Mouse (Mus musculus): Measurements from ENCODE around the gene Pdcd1lg2. TPM values are rescaled to one million over a fixed set of nuclear protein-coding genes. Genes with fewer than 3 reads are reported as not detected.

Pdcd1lg2 gene
- polyA plus RNA-seq, 1 experiment, result not detected

DNA sequence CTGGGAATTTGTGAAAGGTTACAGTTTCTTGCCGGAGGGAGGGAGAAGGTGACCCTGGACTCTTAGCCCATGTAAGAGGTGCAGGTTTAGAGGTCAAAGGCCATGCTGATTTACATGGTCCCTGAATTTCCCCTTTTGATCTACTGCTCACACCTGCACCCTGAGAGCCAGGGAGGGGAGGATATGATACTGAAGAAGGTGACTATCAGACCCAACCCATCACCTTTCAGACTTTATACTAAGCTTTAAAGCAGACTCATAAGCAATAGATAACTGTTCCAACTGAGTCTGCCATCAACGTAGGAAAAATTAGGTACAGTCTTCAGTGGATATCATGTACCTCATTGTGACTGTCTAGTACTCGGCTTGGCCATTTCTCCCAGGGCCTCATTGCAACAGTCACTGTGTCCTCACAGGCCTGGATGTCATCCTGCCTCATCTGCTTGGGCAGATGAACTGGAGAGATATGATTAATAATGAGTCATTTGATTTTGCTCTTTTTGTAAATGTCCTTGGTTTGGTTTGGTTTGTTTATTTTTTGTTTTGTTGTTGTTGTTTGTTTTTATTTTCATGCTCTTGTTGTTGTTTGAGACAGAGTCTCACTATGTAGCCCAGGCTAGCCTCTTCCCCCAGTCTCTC is 41.9 kb upstream of the Pdcd1lg2 start:
- H3K27me3 ChIP-seq (replicated peaks), result no peaks in the 10 kb centered on the region
- peak overlapping the region; percentile 86 for H3K4me3 ChIP-seq (replicated peaks)
- H3K4me1 ChIP-seq, result peaks cover 75% of the 10 kb centered on the region
- H3K9me3 ChIP-seq, result no peaks in the 10 kb centered on the region
- H3K36me3 ChIP-seq (replicated peaks; ENCODE audit: low read length), result peaks cover 19% of the 10 kb centered on the region
- TF ChIP-seq FLI1 (IDR thresholded peaks at IDR 0.05; ENCODE audit: low read length), result no peak
- TF ChIP-seq GATA1 (IDR thresholded peaks at IDR 0.05; ENCODE audit: borderline replicate concordance, low read length), result no peak

DNA sequence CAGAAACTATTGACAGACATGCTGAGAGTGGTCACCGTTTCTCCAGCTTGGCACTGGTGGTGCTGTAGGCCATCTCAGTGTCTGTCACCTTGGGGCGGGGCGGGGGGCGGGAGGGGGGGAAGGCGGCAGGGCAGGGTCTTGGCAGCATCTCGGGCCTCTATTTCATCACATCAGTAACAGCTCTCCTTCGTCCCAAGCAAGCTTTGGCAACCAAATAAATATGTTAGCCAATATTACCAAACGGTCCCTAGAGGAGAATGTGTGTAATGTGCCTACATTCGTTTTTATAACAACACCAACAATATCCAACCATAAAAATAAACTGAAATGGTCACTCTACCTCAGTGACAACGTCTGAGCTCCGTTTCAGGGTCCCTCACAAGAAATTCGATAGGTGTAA is 40.6 kb upstream of the Pdcd1lg2 start:
- peak overlapping the region; percentile 64 for H3K4me3 ChIP-seq (replicated peaks)
- H3K9me3 ChIP-seq, result no peaks in the 10 kb centered on the region
- peaks cover 69% of the 10 kb centered on the region for H3K4me1 ChIP-seq
- TF ChIP-seq GATA1 (IDR thresholded peaks at IDR 0.05; ENCODE audit: borderline replicate concordance, low read length) (no peak), FLI1 (IDR thresholded peaks at IDR 0.05; ENCODE audit: low read length) (no peak)
- H3K27me3 ChIP-seq (replicated peaks), result no peaks in the 10 kb centered on the region
- H3K36me3 ChIP-seq (replicated peaks; ENCODE audit: low read length), result peaks cover 17% of the 10 kb centered on the region

DNA sequence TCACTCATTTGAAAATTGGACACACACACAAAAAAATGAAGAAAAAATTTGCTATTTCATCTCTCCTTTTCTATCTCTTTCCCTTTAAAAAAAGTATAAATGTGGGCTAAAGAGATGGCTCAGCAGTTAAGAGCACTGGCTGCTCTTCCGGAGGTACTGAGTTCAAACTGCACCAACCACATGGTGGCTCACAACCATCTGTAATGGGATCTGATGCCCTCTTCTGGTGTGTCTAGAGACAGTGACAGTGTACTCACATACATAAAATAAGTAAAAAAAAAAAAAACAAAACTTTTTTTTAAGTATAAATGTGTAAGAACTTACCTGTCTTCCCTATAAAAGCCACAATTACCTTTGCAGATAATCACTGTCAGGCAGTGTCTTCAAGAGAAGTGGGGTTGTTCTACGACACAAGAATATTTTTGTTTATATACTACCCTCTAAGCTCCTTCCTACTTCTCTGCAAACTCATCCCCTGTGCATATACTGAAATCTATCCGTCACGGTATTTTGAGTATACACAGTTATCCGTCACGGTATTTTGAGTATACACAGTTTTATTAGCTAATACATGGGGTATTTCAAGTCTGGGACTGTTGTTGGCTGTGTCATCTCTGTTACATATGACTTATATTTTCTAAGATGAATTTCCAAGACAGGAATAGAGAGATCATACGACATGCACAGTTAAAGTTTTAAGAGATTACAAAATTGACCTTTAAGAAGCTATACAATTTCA is 40.0 kb upstream of the Pdcd1lg2 start:
- peaks cover 20% of the 10 kb centered on the region for H3K36me3 ChIP-seq (replicated peaks; ENCODE audit: low read length)
- TF ChIP-seq FLI1 (IDR thresholded peaks at IDR 0.05; ENCODE audit: low read length), result no peak
- no peak for TF ChIP-seq GATA1 (IDR thresholded peaks at IDR 0.05; ENCODE audit: borderline replicate concordance, low read length)
- no peaks in the 10 kb centered on the region for H3K27me3 ChIP-seq (replicated peaks)
- peaks cover 66% of the 10 kb centered on the region for H3K4me1 ChIP-seq
- no peaks in the 10 kb centered on the region for H3K9me3 ChIP-seq
- peak overlapping the region; percentile 90 for H3K4me3 ChIP-seq (replicated peaks)

DNA sequence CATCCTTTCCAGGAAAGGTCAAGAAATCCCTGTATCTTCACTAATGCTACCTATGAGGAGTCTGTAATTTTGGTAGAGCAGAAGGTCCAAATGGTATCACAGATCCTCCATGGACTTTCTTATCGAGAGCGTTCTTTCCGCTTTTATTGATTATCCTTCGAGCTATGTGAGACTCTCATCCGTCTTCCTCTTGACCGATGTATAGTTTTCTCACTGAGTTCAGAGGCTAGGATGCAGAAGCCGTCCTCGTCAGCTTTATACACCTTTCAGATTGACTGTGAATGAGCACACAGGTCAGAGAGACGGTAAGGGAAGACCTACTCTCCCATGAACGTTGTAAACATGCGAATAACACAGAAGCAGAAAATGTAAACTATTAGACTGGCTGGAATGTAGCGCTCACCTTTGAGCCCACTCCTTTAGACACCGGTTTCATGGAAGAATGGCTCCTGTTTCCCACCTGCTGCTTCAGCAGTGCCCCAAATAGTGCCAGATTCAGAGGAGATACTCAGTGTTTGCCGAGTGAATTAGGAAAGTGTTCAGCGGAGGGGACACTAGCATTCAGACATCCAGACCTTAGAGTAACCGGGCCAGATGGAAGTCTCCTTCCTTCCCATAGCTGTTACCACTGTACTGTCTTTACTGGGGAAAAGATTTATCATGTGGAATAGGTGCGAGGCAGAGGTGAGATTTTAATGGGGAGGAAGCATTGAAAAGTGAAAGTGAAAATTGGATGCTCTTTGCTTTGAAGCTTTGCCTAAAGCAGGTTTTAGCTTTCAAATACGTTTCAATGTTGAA is 39.2 kb upstream of the Pdcd1lg2 start:
- peak overlapping the region; percentile 90 for H3K4me3 ChIP-seq (replicated peaks)
- TF ChIP-seq GATA1 (IDR thresholded peaks at IDR 0.05; ENCODE audit: borderline replicate concordance, low read length), result no peak
- no peak for TF ChIP-seq FLI1 (IDR thresholded peaks at IDR 0.05; ENCODE audit: low read length)

GRCm38 (mm10) chr19:29372138-29372537 is 38.6 kb upstream of the Pdcd1lg2 start:
- Histone ChIP-seq H3K4me3 (replicated peaks) (peak overlapping the region; percentile 90), H3K9me3 (no peaks in the 10 kb centered on the region), H3K4me1 (peaks cover 63% of the 10 kb centered on the region), H3K27me3 (replicated peaks) (no peaks in the 10 kb centered on the region), H3K36me3 (replicated peaks; ENCODE audit: low read length) (peaks cover 35% of the 10 kb centered on the region)
- TF ChIP-seq FLI1 (IDR thresholded peaks at IDR 0.05; ENCODE audit: low read length), result no peak
- no peak for TF ChIP-seq GATA1 (IDR thresholded peaks at IDR 0.05; ENCODE audit: borderline replicate concordance, low read length)

More for the DNA sequence above, 39.2 kb upstream of the Pdcd1lg2 start:
- peaks cover 63% of the 10 kb centered on the region for H3K4me1 ChIP-seq
- peaks cover 28% of the 10 kb centered on the region for H3K36me3 ChIP-seq (replicated peaks; ENCODE audit: low read length)
- no peaks in the 10 kb centered on the region for H3K9me3 ChIP-seq
- H3K27me3 ChIP-seq (replicated peaks), result no peaks in the 10 kb centered on the region

DNA sequence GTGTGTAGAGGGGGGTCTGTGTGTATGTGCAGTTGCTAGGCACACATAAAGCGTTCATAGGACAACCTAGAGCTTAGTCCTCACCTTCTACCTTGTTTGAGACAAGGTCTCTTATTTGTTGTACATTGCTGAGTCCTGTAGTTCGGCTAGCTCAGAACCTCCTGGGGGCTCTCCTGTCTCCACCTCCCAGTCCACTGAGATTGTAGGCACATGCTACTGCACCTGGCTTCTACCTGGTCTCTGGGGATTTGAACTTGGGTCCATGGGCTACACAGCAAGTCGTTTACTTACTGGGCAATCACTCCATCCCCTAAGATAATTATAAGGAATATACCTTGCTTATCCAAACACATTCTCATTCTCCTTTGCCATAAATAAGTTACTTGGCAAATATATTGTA is 38.1 kb upstream of the Pdcd1lg2 start:
- no peak for TF ChIP-seq GATA1 (IDR thresholded peaks at IDR 0.05; ENCODE audit: borderline replicate concordance, low read length)
- TF ChIP-seq FLI1 (IDR thresholded peaks at IDR 0.05; ENCODE audit: low read length), result no peak
- Histone ChIP-seq H3K4me3 (replicated peaks) (peak overlapping the region; percentile 90), H3K27me3 (replicated peaks) (no peaks in the 10 kb centered on the region), H3K9me3 (no peaks in the 10 kb centered on the region), H3K36me3 (replicated peaks; ENCODE audit: low read length) (peaks cover 39% of the 10 kb centered on the region), H3K4me1 (peaks cover 59% of the 10 kb centered on the region)

- Histone ChIP-seq H3K36me3 (replicated peaks; ENCODE audit: low read length) (peaks cover 41% of the 10 kb centered on the region), H3K9me3 (no peaks in the 10 kb centered on the region), H3K4me3 (replicated peaks) (peak overlapping the region; percentile 47), H3K4me1 (peaks cover 51% of the 10 kb centered on the region), H3K27me3 (replicated peaks) (no peaks in the 10 kb centered on the region)
- TF ChIP-seq GATA1 (IDR thresholded peaks at IDR 0.05; ENCODE audit: borderline replicate concordance, low read length), result no peak
- no peak for TF ChIP-seq FLI1 (IDR thresholded peaks at IDR 0.05; ENCODE audit: low read length)
Observed at GRCm38 (mm10) chr19:29373438-29373837, 37.3 kb upstream of the Pdcd1lg2 start.

DNA sequence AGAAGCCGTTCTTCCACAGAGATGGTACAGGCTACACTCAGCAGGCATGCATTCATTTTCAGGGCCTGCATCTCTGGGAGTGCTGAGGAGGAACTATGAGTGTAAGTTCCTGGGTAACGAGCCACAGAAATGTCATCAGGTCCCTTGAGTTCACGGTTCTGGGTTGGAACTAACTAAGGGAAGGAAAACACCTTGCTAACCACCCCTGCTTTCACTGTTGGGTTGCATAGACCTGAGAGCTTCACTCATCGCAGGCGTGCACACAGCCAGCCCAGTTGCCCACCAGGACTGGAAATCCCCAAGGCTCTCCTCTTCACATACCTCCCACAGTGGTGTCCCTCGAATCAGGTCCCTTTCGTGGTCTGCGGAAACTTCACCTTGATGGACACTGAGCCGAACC is 35.8 kb upstream of the Pdcd1lg2 start:
- Histone ChIP-seq H3K9me3 (no peaks in the 10 kb centered on the region), H3K36me3 (replicated peaks; ENCODE audit: low read length) (peaks cover 55% of the 10 kb centered on the region), H3K4me3 (replicated peaks) (no peak overlapping the region), H3K27me3 (replicated peaks) (no peaks in the 10 kb centered on the region), H3K4me1 (peaks cover 38% of the 10 kb centered on the region)
- TF ChIP-seq FLI1 (IDR thresholded peaks at IDR 0.05; ENCODE audit: low read length), result no peak
- TF ChIP-seq GATA1 (IDR thresholded peaks at IDR 0.05; ENCODE audit: borderline replicate concordance, low read length), result no peak

- Histone ChIP-seq H3K36me3 (replicated peaks; ENCODE audit: low read length) (peaks cover 69% of the 10 kb centered on the region), H3K9me3 (no peaks in the 10 kb centered on the region)
Observed at GRCm38 (mm10) chr19:29376382-29376781, 34.3 kb upstream of the Pdcd1lg2 start.

More at GRCm38 (mm10) chr19:29376382-29376781, 34.3 kb upstream of the Pdcd1lg2 start:
- Histone ChIP-seq H3K27me3 (replicated peaks) (no peaks in the 10 kb centered on the region), H3K4me3 (replicated peaks) (no peak overlapping the region), H3K4me1 (peaks cover 31% of the 10 kb centered on the region)
- TF ChIP-seq GATA1 (IDR thresholded peaks at IDR 0.05; ENCODE audit: borderline replicate concordance, low read length), result no peak
- no peak for TF ChIP-seq FLI1 (IDR thresholded peaks at IDR 0.05; ENCODE audit: low read length)

Measured in megakaryocyte, embryonic 14.5 days (primary cell).